Mouse (Mus musculus): ENCODE measurements around the gene Ggcx.

DNA sequence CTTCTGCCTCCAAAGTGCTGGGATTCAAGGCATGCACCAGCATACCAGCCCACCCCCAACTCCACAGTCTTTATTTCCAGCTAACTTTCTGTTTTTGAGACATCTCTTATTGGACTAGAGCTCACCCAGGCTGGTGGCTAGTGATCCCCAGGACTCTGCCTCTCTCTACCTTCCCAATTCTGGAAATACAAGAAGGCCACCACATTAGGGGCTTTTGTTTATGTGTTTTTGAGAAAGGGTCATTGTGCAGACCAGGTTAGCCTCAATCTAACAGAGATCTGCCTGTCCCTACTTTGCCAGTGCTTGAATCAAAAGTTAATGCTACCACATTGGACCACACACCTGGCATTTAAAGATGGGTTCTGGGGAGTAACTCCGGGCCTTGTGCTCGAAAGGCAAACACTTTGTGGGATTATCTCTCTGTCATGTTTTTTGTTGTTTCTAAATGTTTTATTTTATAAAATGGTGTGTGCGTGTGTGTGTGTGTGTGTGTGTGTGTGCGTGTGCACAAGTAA lies 46.6 kb upstream of the Ggcx start:
- TF ChIP-seq CTCF (IDR thresholded peaks at IDR 0.05; ENCODE audit: insufficient read depth, low read length) (no peak), POLR2A (IDR thresholded peaks at IDR 0.05; ENCODE audit: borderline replicate concordance, extremely low read depth, low read depth, low read length) (no peak)

Data from lung, adult 2 months (tissue).